Mouse (Mus musculus) brain, embryonic 14.5 days (tissue): ENCODE measurements at regions not wholly inside any gene's neighbourhood (a gene's known extent, or its start where the extent isn't known, plus 50 kb on each side); places are given as distances from the start of the nearest gene placed in this dataset.

Source experiments
- DNase-seq: peaks from one replicate; pipeline ENCODE4 v3.0.0-alpha.2; 2011; ENCODE audit warnings: low read depth
- CTCF ChIP-seq: fragments of 200-500 bp; IDR thresholded peaks from 2 replicates; pipeline ENCODE4 v1.5.1; 2012; ENCODE audit warnings: inconsistent platforms, mild to moderate bottlenecking, moderate library complexity, borderline replicate concordance; ENCODE audit not compliant: insufficient read depth, insufficient read length; ENCODE audit errors: extremely low read depth
- POLR2A ChIP-seq: fragments of 200-500 bp; IDR thresholded peaks from 2 replicates; pipeline ENCODE4 v1.6.1; 2012; ENCODE audit warnings: mild to moderate bottlenecking, inconsistent platforms, borderline replicate concordance; ENCODE audit not compliant: poor library complexity, insufficient read depth, insufficient read length, severe bottlenecking; ENCODE audit errors: extremely low read depth

GRCm38 (mm10) chr14:76755591-76756376 is 199.1 kb upstream of the Serp2 start:
- DNase-seq = no peak
- TF ChIP-seq CTCF (no peak), POLR2A (no peak)

GRCm38 (mm10) chr14:76753734-76754133 is 197.0 kb upstream of the Serp2 start:
- no peak for DNase-seq
- TF ChIP-seq POLR2A (no peak), CTCF (no peak)

DNA sequence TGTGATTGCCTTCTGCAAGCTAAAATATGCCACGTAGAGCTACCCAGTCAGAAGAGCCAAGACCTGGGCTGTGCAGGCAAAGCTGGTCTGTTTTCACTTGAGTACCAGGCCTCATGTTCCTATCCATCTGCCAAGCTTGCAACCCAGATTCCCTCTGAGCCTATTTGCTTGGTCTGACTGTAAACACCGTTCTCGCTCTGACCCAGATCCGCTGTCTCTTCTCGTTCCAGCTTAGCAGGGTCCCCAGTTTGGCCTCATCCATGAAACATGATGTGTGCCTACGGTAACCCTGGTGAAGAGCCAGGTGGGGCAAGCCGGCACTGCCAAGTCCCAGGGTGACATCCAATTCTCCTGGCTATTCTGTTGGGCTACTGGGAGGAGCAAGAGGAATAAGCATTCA is 192.5 kb upstream of the Serp2 start:
- TF ChIP-seq CTCF (no peak), POLR2A (no peak)
- DNase-seq = no peak

DNA sequence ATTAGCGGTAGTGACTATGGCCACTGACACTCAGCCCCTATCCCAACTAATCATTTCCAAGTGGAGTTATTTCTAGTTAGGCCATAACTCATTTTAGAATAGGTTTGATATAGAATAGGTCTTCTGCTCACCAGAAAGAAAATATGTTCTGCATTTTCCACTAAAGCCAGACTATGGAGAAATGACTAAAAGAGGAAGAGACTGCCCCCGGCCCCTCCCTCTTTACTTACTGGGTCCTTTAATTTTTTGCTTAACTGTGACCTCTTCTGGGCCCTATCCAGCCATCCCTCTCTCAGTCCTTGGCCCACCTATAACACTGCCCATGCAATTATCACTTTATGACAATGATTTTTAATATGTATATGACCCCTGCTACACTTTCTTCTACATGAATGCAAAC is 192.0 kb upstream of the Serp2 start:
- no peak for TF ChIP-seq CTCF
- no peak for DNase-seq

DNA sequence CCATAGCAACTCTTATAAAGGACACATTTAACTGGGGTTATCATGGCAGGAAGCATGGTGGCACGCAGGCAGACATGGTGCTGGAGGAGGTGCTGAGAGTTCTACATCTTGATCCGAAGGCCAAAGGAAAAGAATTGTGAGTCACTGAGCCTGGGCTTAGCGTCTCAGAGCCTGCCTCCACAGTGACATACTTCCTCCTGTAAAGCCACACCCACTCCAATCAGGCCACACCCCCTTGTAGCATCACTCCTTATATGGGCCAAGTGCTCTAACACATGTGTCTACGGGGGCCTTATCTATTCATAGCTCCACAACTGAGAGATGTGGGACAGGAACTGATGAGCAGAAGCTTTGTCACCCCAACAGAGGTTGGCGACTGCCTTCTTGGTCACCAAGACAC is 191.1 kb upstream of the Serp2 start:
- TF ChIP-seq CTCF (no peak), POLR2A (no peak)

DNA sequence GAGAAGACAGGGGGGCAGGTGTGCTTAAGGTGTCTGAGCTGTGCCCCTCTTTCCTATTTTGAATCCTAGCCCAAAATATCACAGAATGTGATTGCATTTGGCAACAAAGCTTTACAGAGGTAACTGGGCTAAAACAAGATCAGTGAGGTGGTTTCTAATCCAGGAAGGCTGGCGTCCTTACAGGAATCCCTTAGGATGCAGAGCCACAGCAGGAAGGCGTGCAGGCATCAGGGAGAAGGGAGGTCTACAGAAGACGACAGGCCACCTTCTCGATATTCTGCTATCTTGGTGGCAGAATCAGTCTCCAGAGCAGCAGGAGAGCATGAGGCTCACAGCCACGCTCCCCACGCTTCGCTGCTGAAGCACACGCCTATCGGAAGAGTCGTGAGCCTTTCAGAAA is 189.6 kb upstream of the Serp2 start:
- no peak for DNase-seq
- TF ChIP-seq POLR2A (no peak), CTCF (no peak)

More for the DNA sequence above, 191.1 kb upstream of the Serp2 start:
- DNase-seq = no peak

DNA sequence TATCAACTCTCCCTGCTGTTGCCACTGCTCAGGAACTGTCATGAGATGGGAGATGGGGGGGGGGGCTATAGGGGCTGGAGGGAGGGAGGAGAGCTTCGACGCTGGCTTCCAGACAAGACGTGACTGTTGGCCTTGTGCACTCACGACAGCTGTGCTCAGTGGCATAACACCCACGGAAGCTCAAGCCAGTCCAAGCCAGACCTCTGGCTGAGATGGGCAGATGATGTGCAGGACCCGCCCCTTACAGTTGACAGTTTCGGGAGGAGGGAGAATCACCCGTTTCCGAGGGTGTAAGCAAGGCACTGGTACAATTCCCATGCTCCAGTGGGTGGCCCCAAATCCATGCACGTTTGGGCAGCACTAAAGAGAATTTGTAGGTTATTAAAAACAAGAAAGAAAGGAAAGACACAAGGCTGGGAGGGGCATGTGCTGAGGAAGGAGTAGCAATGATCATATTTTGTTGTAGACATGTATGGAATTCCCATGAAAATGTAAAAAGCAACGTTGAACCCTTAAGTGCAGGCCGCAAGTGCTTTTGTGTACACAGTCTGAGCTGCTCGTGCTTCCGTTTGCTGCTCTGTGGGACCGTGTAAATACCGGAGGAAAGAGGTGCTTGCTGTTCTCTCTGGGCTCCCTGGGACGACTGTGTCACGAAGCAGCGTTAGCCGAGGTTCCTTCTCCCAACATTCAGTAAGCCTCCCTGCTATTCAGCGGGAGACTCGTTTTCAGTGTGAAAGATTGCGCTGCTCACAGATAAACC is 188.2 kb upstream of the Serp2 start:
- TF ChIP-seq POLR2A = no peak
- TF ChIP-seq CTCF = no peak
- peak; percentile 68 for DNase-seq

DNA sequence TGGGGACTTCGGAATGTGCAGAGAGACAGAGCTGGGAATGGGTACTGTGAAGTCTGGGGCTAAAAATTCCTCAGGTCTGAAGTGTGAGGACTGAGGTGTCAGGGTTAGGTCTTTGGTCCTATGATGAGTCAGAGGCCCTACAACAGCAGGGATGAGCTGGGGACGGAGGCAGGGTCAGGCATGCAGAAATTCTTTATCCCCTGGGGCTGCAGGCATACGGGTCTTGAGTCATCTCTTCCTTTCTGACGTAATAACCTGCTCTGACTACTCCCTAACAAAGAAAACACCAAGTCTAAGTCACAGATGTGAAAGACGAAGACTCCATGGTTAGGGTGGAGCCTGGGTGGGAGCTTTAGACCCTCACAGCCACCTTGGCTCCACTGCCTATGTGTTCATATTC is 185.6 kb upstream of the Serp2 start:
- DNase-seq = no peak
- TF ChIP-seq CTCF = no peak
- no peak for TF ChIP-seq POLR2A

GRCm38 (mm10) chr14:76739836-76740597 is 183.3 kb upstream of the Serp2 start:
- peak; percentile 94 for DNase-seq
- no peak for TF ChIP-seq POLR2A
- peak; percentile 61 for TF ChIP-seq CTCF

DNA sequence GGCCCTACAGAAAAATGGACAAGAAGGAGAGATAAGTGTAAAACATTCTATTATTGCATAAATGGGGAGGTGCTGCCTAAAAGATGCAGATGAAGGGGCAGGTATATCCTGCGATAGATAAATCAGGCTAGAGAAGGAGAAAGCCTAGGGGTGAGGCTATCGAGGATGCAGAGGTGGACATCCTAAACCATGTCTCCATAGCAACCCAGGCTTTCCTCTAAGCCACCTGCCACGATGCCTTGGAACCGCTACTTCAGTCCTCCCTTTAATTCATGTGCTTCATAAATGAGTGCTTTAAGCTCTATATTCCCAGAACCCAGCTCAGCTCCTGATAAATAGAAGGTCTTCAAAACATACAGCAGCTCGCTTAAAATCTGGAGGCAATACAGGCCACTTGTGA is 179.3 kb upstream of the Serp2 start:
- peak; percentile 48 for DNase-seq
- no peak for TF ChIP-seq CTCF
- TF ChIP-seq POLR2A = no peak

DNA sequence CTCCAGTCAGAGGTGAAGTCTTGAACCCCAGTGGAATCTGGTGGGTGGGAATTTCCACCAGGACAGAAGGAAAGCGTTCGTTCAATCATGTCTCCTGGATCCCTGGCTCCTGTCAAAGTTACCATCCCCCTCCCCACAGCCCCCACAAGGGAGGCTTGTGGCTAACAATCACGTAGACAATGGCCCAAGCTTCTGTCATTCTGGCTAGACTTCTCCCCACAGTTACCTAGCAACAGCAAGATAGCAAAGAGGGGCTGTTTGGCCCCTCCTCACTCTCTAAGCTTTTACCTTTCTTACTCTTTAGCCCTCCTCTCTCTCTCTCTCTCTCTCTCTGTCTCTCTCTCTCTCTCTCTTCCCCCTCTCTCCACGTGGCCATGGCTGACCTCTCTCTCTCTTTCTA is 178.4 kb upstream of the Serp2 start:
- TF ChIP-seq CTCF (no peak), POLR2A (no peak)
- DNase-seq = peak; percentile 74

- no peak for DNase-seq
- TF ChIP-seq POLR2A = no peak
- TF ChIP-seq CTCF = no peak
Measured at GRCm38 (mm10) chr14:76733258-76733823, 176.7 kb upstream of the Serp2 start.
